Mouse (Mus musculus): Measurements from ENCODE around the gene Slc35c1.

- TF ChIP-seq CTCF (IDR thresholded peaks at IDR 0.05; ENCODE audit: low read depth, low read length) (no peak), POLR2A (IDR thresholded peaks at IDR 0.05; ENCODE audit: extremely low read depth, insufficient read depth, low read length) (no peak)
These were observed 30.2 kb upstream of the Slc35c1 start for GRCm38 (mm10) chr2:92490541-92490940.

All from liver, adult 2 months (tissue).